Mouse (Mus musculus): ENCODE results near the gene Ifit3b.
"Not testable (repeated sequence)": the region's sequence is repeated elsewhere in the genome, so short reads cannot be mapped to it uniquely, and the experiment has no call there.

Gene Ifit3b

GRCm38 (mm10) chr19:34607237-34608051 lies at the start of gene Ifit3b:
TSS of gene Ifit3b (plus strand) at chr19:34607970.
- DNase-seq (ENCODE audit: low spot score): not testable (repeated sequence)

GRCm38 (mm10) chr19:34562556-34562955 lies 45.2 kb upstream of the Ifit3b start:
- DNase-seq (ENCODE audit: low spot score): no peak

DNA sequence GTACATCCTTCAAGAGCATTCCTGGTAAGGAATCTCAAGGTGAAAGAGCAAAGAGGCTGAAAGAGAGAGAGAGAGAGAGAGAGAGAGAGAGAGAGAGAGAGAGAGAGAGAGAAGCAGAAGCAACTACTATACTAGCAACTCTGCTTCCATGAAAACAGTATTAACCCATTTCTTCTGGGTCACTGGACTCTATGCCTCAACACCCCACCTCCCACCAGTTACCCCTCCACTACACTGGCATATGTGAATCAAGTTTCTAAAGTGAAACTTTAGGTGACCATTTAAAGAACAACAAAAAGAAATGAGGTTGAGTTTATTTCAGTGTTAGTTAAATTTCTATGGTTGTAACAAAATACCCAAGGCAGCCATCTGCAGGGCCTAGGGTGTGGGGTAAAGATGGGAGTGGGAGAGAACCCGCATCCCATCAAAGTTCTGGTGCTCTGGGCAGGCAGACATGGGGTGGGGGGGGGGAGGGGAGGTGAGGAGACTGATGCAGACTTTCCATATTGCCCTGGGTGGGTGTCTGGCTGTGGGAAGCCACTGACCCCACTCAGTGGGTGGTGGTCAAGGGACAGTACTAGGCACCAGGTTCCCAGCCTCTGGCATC lies 41.5 kb upstream of the Ifit3b start:
- no peak for DNase-seq (ENCODE audit: low spot score)

GRCm38 (mm10) chr19:34568988-34569895 lies 38.5 kb upstream of the Ifit3b start:
- no peak for DNase-seq (ENCODE audit: low spot score)

DNA sequence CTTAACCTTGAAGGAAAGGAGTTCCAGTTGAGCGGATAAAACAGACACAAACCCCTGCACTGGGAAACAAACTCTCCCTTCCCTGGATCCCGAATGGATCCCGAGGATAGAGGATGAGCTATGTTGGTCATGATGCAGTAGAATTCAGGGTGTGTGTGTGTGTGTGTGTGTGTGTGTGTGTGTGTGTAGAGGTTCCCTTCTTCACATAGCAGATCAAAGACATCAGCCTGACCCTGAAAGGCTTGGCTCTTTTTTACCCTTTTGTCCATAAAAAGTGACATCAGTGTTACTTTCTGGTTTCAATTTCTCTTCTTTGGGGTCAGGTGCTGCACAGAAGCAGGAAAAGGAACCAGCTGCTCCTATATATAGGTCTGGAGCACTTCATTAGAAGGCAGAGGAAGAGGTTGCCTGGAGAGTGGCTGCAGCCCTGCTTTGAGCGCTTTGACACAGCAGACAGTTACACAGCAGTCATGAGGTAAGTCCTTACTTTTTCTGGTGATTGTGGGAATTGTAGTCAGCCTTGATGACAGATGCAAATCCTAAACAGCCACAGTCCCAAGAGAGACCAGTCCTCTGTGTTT lies 37.8 kb upstream of the Ifit3b start:
- no peak for DNase-seq (ENCODE audit: low spot score)

- DNase-seq (ENCODE audit: low spot score): no peak
These were observed 36.7 kb upstream of the Ifit3b start for GRCm38 (mm10) chr19:34571080-34571479.

- no peak for DNase-seq (ENCODE audit: low spot score)
These were observed 34.1 kb upstream of the Ifit3b start for GRCm38 (mm10) chr19:34573650-34574049.

DNA sequence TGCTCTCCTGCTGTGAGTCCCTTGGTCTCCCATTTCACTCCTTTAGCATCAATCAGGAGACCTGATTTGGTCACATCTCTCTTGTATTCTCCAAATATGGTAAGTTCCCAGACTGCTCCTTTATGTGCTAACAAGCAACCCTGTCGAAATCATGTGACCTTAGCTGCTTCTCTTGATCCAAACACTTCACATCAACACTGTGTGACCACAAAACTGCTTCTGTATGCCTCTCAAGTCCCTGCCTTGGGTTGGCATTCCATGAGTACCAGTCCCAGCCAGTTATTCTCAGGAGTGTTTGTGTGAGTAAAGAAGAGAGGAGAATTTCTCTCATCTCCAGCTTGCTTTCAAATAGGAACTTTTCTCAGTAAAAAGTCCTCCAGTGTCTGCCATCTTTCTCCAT lies 30.6 kb upstream of the Ifit3b start:
- no peak for DNase-seq (ENCODE audit: low spot score)

- not testable (repeated sequence) for DNase-seq (ENCODE audit: low spot score)
These were observed 25.1 kb upstream of the Ifit3b start for GRCm38 (mm10) chr19:34582696-34583095.

- not testable (repeated sequence) for DNase-seq (ENCODE audit: low spot score)
These were observed 24.5 kb upstream of the Ifit3b start, which contains the start of gene Ifit3 for GRCm38 (mm10) chr19:34583126-34583766. TSS of gene Ifit3 (plus strand) at chr19:34583531.

DNA sequence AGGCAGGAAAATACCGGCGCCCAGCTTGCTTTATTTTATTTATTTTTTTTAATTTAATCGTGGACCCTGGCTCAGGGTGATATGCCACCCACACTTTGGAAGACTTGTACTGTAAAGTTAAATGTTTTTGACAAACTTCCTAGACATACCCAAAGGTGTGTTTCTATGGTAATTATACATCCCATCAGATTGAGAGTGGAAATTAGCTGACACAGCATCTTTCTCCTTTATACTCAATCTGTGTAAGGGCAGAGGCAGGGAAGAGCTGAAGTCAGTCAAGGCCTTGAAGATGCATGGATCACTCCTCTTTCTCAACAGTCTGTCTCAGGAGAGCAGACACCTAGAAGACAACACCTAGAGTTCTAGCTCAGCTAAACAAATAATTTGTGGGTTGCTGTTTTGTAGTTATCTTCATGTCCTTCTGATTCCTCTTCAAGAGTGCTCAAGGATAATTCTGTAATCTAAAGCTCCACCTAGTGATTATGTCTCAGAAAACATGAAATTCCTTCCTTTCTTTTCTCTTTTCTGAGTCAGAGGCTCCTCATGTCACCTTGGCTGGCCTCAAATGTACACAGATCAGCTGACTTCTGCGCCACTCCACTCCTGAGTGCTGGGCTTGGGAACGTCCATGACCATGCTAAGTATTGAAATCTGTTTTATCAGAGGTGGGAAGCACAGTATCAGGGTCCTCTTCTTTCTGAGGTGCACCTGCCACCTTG lies 21.9 kb upstream of the Ifit3b start:
- not testable (repeated sequence) for DNase-seq (ENCODE audit: low spot score)

DNA sequence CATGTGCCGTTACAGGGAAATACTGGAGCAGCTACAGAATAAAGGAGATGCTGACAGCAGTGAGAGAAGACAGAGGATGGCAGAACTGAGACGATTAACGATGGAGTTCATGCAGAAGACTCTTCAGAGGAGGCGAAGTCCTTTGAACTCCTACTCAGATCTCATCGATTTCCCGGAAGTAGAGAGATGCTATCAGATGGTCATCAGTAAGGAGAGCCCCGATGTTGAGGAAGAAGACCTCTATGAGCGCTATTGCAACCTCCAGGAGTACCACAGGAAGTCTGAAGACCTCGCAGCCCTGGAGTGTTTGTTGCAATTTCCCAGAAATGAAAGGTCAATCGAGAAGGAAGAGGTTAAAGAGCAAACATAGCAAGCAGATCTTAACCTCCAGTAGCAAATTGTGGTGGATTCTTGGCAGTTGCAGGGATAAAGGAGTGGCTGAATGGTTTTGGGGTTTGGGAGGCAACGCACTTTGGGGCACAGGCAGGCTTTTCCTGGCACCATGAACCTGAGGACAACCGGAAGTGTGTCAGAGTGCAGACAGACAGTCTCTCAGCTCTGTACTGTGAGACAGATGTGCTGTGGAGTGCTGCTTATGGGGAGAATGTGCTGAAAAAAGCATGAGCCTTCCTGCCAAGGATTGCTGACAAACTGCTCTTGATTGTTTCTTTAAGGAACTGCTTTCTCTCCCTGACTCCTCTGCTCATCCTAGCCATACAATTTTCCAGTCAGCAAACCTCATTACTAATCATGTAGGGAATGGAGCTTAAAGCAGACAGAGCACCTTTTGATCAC lies 19.7 kb upstream of the Ifit3b start:
- not testable (repeated sequence) for DNase-seq (ENCODE audit: low spot score)

GRCm38 (mm10) chr19:34588959-34589358 lies 18.8 kb upstream of the Ifit3b start:
- no peak for DNase-seq (ENCODE audit: low spot score)

DNA sequence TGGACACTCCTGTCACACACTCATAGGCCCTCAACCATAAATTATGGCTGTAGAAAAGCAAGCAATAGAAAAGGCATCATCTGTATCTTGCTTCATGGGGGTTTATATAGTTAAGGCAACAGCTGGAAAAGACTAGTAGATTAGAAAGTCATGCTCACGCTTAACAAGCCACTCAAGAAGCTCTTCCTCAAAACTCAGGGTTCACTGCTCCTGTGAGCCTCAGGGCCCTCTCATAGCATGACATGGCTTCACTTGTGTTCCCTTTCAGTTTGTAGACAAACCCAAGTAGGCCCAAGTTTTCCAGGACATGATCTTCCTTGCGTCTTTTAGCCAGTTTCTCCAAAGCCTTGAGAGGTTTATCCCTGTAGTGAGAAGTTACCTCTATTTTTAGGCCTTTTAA lies 14.3 kb upstream of the Ifit3b start:
- DNase-seq (ENCODE audit: low spot score): no peak

GRCm38 (mm10) chr19:34594523-34594922 lies 13.2 kb upstream of the Ifit3b start:
- DNase-seq (ENCODE audit: low spot score): not testable (repeated sequence)

DNA sequence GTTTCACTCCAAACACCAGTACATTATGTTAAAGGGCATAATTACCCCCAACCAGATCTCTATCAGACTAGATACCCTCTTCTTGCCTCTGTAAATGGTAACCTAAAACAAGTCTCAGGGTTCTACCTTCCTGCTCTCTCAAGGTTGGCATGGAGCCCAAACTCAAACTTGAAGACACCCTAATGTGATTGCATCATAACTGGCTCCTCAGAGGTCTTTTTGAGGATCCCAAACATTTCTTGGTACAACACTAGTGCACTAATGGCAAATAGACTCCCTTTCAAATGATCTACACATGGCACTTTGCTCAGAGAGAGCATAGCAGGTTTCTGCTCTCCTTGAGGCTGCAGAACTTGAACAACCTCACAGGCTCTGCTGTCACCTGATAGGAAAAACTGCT lies 11.0 kb upstream of the Ifit3b start:
- no peak for DNase-seq (ENCODE audit: low spot score)

DNA sequence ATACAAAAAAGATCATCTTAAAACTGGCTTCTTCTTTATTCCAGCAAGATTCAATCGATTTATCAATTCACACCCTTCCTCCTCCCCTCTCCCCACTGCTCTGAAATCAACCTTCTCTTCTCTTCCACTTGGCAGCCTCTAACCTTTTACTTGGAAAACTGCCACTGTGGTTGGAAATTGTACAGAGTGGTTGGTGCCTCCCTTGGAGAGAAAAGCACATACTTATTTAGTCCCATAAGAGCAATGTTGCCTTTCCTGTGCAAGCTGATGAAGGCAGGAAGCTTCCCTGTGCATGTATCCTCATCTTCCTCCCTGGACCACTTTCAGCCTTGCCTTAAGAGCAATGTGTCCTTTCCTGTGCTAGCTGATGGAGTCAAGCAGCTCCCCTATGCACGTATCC lies 9.4 kb upstream of the Ifit3b start:
- no peak for DNase-seq (ENCODE audit: low spot score)

GRCm38 (mm10) chr19:34599250-34599649 lies 8.5 kb upstream of the Ifit3b start:
- not testable (repeated sequence) for DNase-seq (ENCODE audit: low spot score)

GRCm38 (mm10) chr19:34601888-34602287 lies 5.9 kb upstream of the Ifit3b start, which contains the start of gene Ifit1bl1:
TSS of gene Ifit1bl1 (minus strand) at chr19:34601956.
- not testable (repeated sequence) for DNase-seq (ENCODE audit: low spot score)

GRCm38 (mm10) chr19:34605472-34605871 lies 2.3 kb upstream of the Ifit3b start:
- DNase-seq (ENCODE audit: low spot score): no peak
